Mouse (Mus musculus) stomach, embryonic 15.5 days (tissue): ENCODE measurements around the gene Sec13. TPM values are rescaled to one million over a fixed set of nuclear protein-coding genes. Genes with fewer than 3 reads are reported as not detected.
"Not testable (repeated sequence)": the region's sequence is repeated elsewhere in the genome, so short reads cannot be mapped to it uniquely, and the experiment has no call there.

ENCODE experiments used
- ATAC-seq: fragments of 200-750 bp; cut with Nextera tagmentation; 2 replicates; pipeline ENCODE4 v1.8.0; 2017; ENCODE audit warnings: low read depth, moderate number of reproducible peaks, moderate TSS enrichment; ENCODE audit not compliant: insufficient read depth, low FRiP score
- H3K27ac ChIP-seq: fragments of 300-500 bp; sonication (generic); 2 replicates; pipeline ENCODE4 v1.5.1; 2015; ENCODE audit warnings: mild to moderate bottlenecking, inconsistent platforms
- H3K27me3 ChIP-seq: fragments of 300-500 bp; sonication (generic); replicated peaks from 2 replicates; pipeline ENCODE4 v1.6.1; 2015; ENCODE audit warnings: inconsistent platforms
- H3K36me3 ChIP-seq: fragments of 300-500 bp; sonication (generic); 2 replicates; pipeline ENCODE4 v1.6.1; 2015; ENCODE audit warnings: inconsistent platforms
- H3K4me1 ChIP-seq: fragments of 300-500 bp; sonication (generic); 2 replicates; pipeline ENCODE4 v1.6.1; 2015; ENCODE audit warnings: inconsistent platforms
- H3K4me2 ChIP-seq: fragments of 300-500 bp; sonication (generic); 2 replicates; pipeline ENCODE4 v1.6.1; 2015; ENCODE audit warnings: mild to moderate bottlenecking, inconsistent platforms
- H3K4me3 ChIP-seq: fragments of 300-500 bp; sonication (generic); replicated peaks from 2 replicates; pipeline ENCODE4 v1.5.1; 2015; ENCODE audit warnings: inconsistent platforms
- H3K9ac ChIP-seq: fragments of 300-500 bp; sonication (generic); 2 replicates; pipeline ENCODE4 v1.6.1; 2015; ENCODE audit warnings: inconsistent platforms
- H3K9me3 ChIP-seq: fragments of 300-500 bp; sonication (generic); 2 replicates; pipeline ENCODE4 v1.6.1; 2016; ENCODE audit warnings: inconsistent platforms
- WGBS: fragments of 180-500 bp; shearing (Covaris S2); methylation state at CpG from one replicate; pipeline ENCODE4 v1.1.7; 2015; 5-methylcytosine and 5-hydroxymethylcytosine counted together
- polyA plus RNA-seq: library from polyadenylated mRNA; unstranded; fragments of >200 nt; fragmentation: Nextera tagmentation; extraction: Ambion mirVana; gene quantifications from 2 replicates; pipeline ENCODE4 v1.2.1, GENCODE M21; 2015

The Sec13 gene
- polyA plus RNA-seq, 1 experiment from 2014 or later = 234 TPM

- H3K27ac ChIP-seq = no peak overlapping the region
- 62% methylated on average over 2 of the region's 2 CpGs for WGBS
Observed at GRCm38 (mm10) chr6:113741425-113741824, 882 bp upstream of the Sec13 start.

GRCm38 (mm10) chr6:113737318-113738046 lies 3.1 kb downstream of the Sec13 start:
- 87% methylated on average over 9 of the region's 9 CpGs for WGBS
- no peak overlapping the region for H3K9ac ChIP-seq
- H3K36me3 ChIP-seq = peaks cover 29% of the 10 kb centered on the region
- no peaks in the 10 kb centered on the region for H3K9me3 ChIP-seq
- H3K27me3 ChIP-seq = no peaks in the 10 kb centered on the region
- peaks cover 9% of the 10 kb centered on the region for H3K4me1 ChIP-seq
- no peak overlapping the region for H3K4me2 ChIP-seq
- no peak for ATAC-seq
- H3K27ac ChIP-seq = no peak overlapping the region
- H3K4me3 ChIP-seq = no peak overlapping the region

More at GRCm38 (mm10) chr6:113741425-113741824, 882 bp upstream of the Sec13 start:
- Histone ChIP-seq H3K4me2 (no peak overlapping the region), H3K27me3 (0 out of 2 replicates have a peak, but pooled peaks cover 2% of the 10 kb centered on the region), H3K36me3 (peaks cover 4% of the 10 kb centered on the region; the same call in 1 of the 2 replicates), H3K9ac (no peak overlapping the region), H3K9me3 (no peaks in the 10 kb centered on the region), H3K4me3 (no peak overlapping the region), H3K4me1 (peaks cover 9% of the 10 kb centered on the region)
- ATAC-seq = no peak

- Histone ChIP-seq H3K4me3 (no peak overlapping the region), H3K4me2 (no peak overlapping the region), H3K4me1 (no peaks in the 10 kb centered on the region), H3K27ac (no peak overlapping the region), H3K27me3 (no peaks in the 10 kb centered on the region), H3K9me3 (no peaks in the 10 kb centered on the region), H3K9ac (no peak overlapping the region), H3K36me3 (peaks cover 69% of the 10 kb centered on the region)
- ATAC-seq = no peak
- 91% methylated on average over 3 of the region's 3 CpGs for WGBS
Observed at GRCm38 (mm10) chr6:113731296-113731695, 9.2 kb downstream of the Sec13 start.

- ATAC-seq = no peak
- Histone ChIP-seq H3K36me3 (peaks cover 48% of the 10 kb centered on the region), H3K27ac (no peak overlapping the region), H3K4me1 (no peaks in the 10 kb centered on the region), H3K4me2 (no peak overlapping the region), H3K4me3 (no peak overlapping the region), H3K27me3 (no peaks in the 10 kb centered on the region), H3K9me3 (no peaks in the 10 kb centered on the region), H3K9ac (no peak overlapping the region)
- WGBS = 84% methylated on average over 7 of the region's 7 CpGs
Observed at GRCm38 (mm10) chr6:113728181-113728580, 12.4 kb downstream of the Sec13 start.

GRCm38 (mm10) chr6:113721061-113721460 lies 19.5 kb downstream of the Sec13 start:
- WGBS = 69% methylated on average over 4 of the region's 4 CpGs

GRCm38 (mm10) chr6:113719878-113720277 lies 20.7 kb downstream of the Sec13 start, which contains the start of gene Ghrl:
TSS of gene Ghrl (minus strand) at chr6:113719880.
- Histone ChIP-seq H3K4me1 (no peaks in the 10 kb centered on the region), H3K36me3 (peaks cover 11% of the 10 kb centered on the region), H3K4me3 (no peak within 1 kb of the TSS), H3K27ac (no peak within 1 kb of the TSS), H3K4me2 (no peak within 1 kb of the TSS), H3K9me3 (no peaks in the 10 kb centered on the region), H3K9ac (no peak within 1 kb of the TSS), H3K27me3 (no peaks in the 10 kb centered on the region)
- ATAC-seq = no peak
- 71% methylated on average over 3 of the region's 3 CpGs for WGBS

More at GRCm38 (mm10) chr6:113721061-113721460, 19.5 kb downstream of the Sec13 start:
- Histone ChIP-seq H3K27ac (no peak overlapping the region), H3K4me3 (no peak overlapping the region), H3K27me3 (no peaks in the 10 kb centered on the region), H3K4me1 (no peaks in the 10 kb centered on the region), H3K4me2 (no peak overlapping the region), H3K9me3 (no peaks in the 10 kb centered on the region), H3K9ac (no peak overlapping the region), H3K36me3 (peaks cover 9% of the 10 kb centered on the region)
- ATAC-seq = 0 out of 2 replicates have a peak, but pooled peaks have one; percentile 40

- no peaks in the 10 kb centered on the region for H3K4me1 ChIP-seq
- H3K4me2 ChIP-seq = no peak overlapping the region
- H3K9me3 ChIP-seq = no peaks in the 10 kb centered on the region
- H3K27ac ChIP-seq = no peak overlapping the region
- WGBS = 82% methylated on average over 3 of the region's 3 CpGs
- H3K36me3 ChIP-seq = peaks cover 24% of the 10 kb centered on the region
- no peak overlapping the region for H3K4me3 ChIP-seq
- no peak overlapping the region for H3K9ac ChIP-seq
- no peaks in the 10 kb centered on the region for H3K27me3 ChIP-seq
- no peak for ATAC-seq
Observed at GRCm38 (mm10) chr6:113717541-113717940, 23.0 kb downstream of the Sec13 start.

GRCm38 (mm10) chr6:113714797-113715196 lies 25.7 kb downstream of the Sec13 start:
- no peak for ATAC-seq
- H3K27me3 ChIP-seq = no peaks in the 10 kb centered on the region
- H3K36me3 ChIP-seq = peaks cover 44% of the 10 kb centered on the region
- H3K9me3 ChIP-seq = no peaks in the 10 kb centered on the region
- no peaks in the 10 kb centered on the region for H3K4me1 ChIP-seq
- H3K4me2 ChIP-seq = no peak overlapping the region
- no peak overlapping the region for H3K9ac ChIP-seq
- no peak overlapping the region for H3K27ac ChIP-seq
- no peak overlapping the region for H3K4me3 ChIP-seq
- 43% methylated on average over 1 of the region's 1 CpGs for WGBS

GRCm38 (mm10) chr6:113714276-113714675 lies 26.3 kb downstream of the Sec13 start:
- no peak for ATAC-seq
- H3K4me1 ChIP-seq = no peaks in the 10 kb centered on the region
- H3K27ac ChIP-seq = no peak overlapping the region
- no peak overlapping the region for H3K4me3 ChIP-seq
- peaks cover 44% of the 10 kb centered on the region for H3K36me3 ChIP-seq
- no peaks in the 10 kb centered on the region for H3K27me3 ChIP-seq
- H3K9me3 ChIP-seq = no peaks in the 10 kb centered on the region
- H3K9ac ChIP-seq = no peak overlapping the region
- no peak overlapping the region for H3K4me2 ChIP-seq
- 85% methylated on average over 2 of the region's 2 CpGs for WGBS

GRCm38 (mm10) chr6:113713389-113713788 lies 27.2 kb downstream of the Sec13 start:
- H3K36me3 ChIP-seq = peaks cover 51% of the 10 kb centered on the region
- WGBS = 87% methylated on average over 5 of the region's 5 CpGs
- H3K4me3 ChIP-seq, H3K27me3 ChIP-seq, ATAC-seq, H3K4me1 ChIP-seq, H3K27ac ChIP-seq, H3K9ac ChIP-seq, H3K9me3 ChIP-seq, H3K4me2 ChIP-seq: not testable (repeated sequence)

GRCm38 (mm10) chr6:113712718-113713117 lies 27.8 kb downstream of the Sec13 start:
- peaks cover 58% of the 10 kb centered on the region for H3K36me3 ChIP-seq

More at GRCm38 (mm10) chr6:113712718-113713117, 27.8 kb downstream of the Sec13 start:
- H3K27ac ChIP-seq = no peak overlapping the region
- H3K4me1 ChIP-seq = no peaks in the 10 kb centered on the region
- no peak overlapping the region for H3K9ac ChIP-seq
- H3K9me3 ChIP-seq = no peaks in the 10 kb centered on the region
- whole genome bisulfite sequencing = 90% methylated on average over 3 of the region's 3 CpGs
- ATAC-seq = no peak
- H3K4me2 ChIP-seq = no peak overlapping the region
- H3K27me3 ChIP-seq = no peaks in the 10 kb centered on the region
- no peak overlapping the region for H3K4me3 ChIP-seq
